In the genomic region with DNA sequence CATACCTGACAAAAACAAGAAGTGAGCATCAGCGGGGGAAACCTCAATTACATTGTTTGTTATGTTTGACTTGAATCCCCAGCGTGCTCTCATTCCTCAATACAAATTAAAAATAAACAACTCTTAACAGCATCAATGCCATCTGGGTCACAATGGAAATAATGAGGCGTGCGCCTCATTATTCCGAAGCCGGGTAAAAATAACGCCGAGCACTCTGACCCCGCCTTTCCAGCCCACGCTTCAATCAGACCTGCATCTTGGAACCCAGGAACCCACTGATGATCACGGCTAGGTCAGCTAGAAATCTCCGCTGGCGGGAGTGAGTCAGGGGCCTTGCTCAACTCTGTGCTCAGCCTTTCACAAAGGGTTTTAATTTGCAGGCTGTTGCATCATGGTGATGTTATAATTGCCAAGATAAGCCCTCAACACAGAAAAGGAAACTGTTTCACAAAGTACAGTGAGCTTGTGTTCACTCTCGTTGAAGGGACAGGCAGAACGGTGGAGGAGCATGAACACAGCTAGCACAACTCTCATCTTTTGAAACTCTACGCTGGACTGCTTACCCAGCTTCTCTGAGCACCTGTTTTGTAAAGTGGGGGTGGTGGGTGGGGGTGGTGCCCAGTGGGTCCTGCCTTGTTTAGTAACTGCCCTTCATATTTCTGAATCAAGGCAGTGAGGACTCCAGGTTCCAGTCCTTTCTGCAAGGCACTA, we compare ENCODE assay signal across 7 mouse cellular contexts. TPM values are rescaled to one million over a fixed set of nuclear protein-coding genes. Genes with fewer than 3 reads are reported as not detected.
DNase-seq lines count a peak whose midpoint lies in the region; ATAC-seq and TF ChIP-seq lines count a peak whose summit lies in the region.

No protein-coding gene starts in this region.

- ATAC-seq in forebrain, embryonic 11.5 days (replicated peaks; ENCODE audit: low FRiP score): no peak
- ATAC-seq in hindbrain, embryonic 16.5 days: no peak

- H3K9ac ChIP-seq in forebrain, embryonic 11.5 days (ENCODE audit: low read length): no peak overlapping the region
- H3K9ac ChIP-seq in hindbrain, embryonic 16.5 days (ENCODE audit: low read depth, low read length): no peak overlapping the region

- H3K4me1 ChIP-seq in forebrain, embryonic 11.5 days (replicated peaks; ENCODE audit: control insufficient read depth, insufficient read depth, low read length): peaks cover 22% of the 10 kb centered on the region
- peaks cover 27% of the 10 kb centered on the region for H3K4me1 ChIP-seq in hindbrain, embryonic 16.5 days (ENCODE audit: control insufficient read depth, insufficient read depth, low read depth, low read length)

- H3K27me3 ChIP-seq in C2C12 (ENCODE audit: control insufficient read depth, insufficient read depth, insufficient read length): no peaks in the 10 kb centered on the region
- H3K27me3 ChIP-seq in forebrain, embryonic 11.5 days (ENCODE audit: control insufficient read depth, insufficient read depth, low read length): peaks cover 17% of the 10 kb centered on the region
- no peaks in the 10 kb centered on the region for H3K27me3 ChIP-seq in hindbrain, embryonic 16.5 days (replicated peaks; ENCODE audit: control insufficient read depth, insufficient read depth, low read length)

- H3K79me3 ChIP-seq in C2C12 (ENCODE audit: low read depth): peaks cover 64% of the 10 kb centered on the region

- peaks cover 3% of the 10 kb centered on the region for H3K36me3 ChIP-seq in C2C12 (ENCODE audit: control insufficient read depth, insufficient read depth)
- no peaks in the 10 kb centered on the region for H3K36me3 ChIP-seq in forebrain, embryonic 11.5 days (ENCODE audit: control insufficient read depth, insufficient read depth, low read length)
- H3K36me3 ChIP-seq in hindbrain, embryonic 16.5 days (ENCODE audit: control insufficient read depth, insufficient read depth, low read length): no peaks in the 10 kb centered on the region

- no peak for TF ChIP-seq CTCF in C2C12 (IDR thresholded peaks at IDR 0.05; ENCODE audit: control insufficient read depth, insufficient read depth, insufficient read length)

- no peak overlapping the region for H3ac ChIP-seq in C2C12 (ENCODE audit: control insufficient read depth, insufficient read length, low read depth)

- peaks cover 88% of the 10 kb centered on the region for H3K79me2 ChIP-seq in C2C12 (ENCODE audit: control insufficient read depth, insufficient read depth)

- 11% methylated on average over 16 of the region's 16 CpGs for WGBS in forebrain, embryonic 11.5 days
- 23% methylated on average over 16 of the region's 16 CpGs for WGBS in hindbrain, embryonic 16.5 days

- no peaks in the 10 kb centered on the region for H3K9me3 ChIP-seq in forebrain, embryonic 11.5 days (ENCODE audit: control insufficient read depth, low read length)
- H3K9me3 ChIP-seq in hindbrain, embryonic 16.5 days (ENCODE audit: control insufficient read depth, low read length): no peaks in the 10 kb centered on the region

- no peak overlapping the region for H3K27ac ChIP-seq in forebrain, embryonic 11.5 days (ENCODE audit: low read depth, low read length)
- H3K27ac ChIP-seq in hindbrain, embryonic 16.5 days (ENCODE audit: low read depth, low read length): peak overlapping the region; percentile 86; the same call in 1 of the 2 replicates

- no peak overlapping the region for H3K4me3 ChIP-seq in C2C12 (ENCODE audit: insufficient read depth, poor library complexity, severe bottlenecking)
- H3K4me3 ChIP-seq in forebrain, embryonic 11.5 days (ENCODE audit: low read depth, low read length): no peak overlapping the region
- peak overlapping the region; percentile 8; the same call in 1 of the 2 replicates for H3K4me3 ChIP-seq in hindbrain, embryonic 16.5 days (ENCODE audit: low read length)

- DNase-seq in NIH3T3 (ENCODE audit: low read depth): peak; percentile 90
- DNase-seq in forebrain, embryonic 11.5 days (ENCODE audit: low spot score): peak; percentile 66
- DNase-seq in lung, postnatal 4 days: peak; percentile 64 to 65
- no peak for DNase-seq in testis, postnatal 10 days (ENCODE audit: low spot score)
- no peak for DNase-seq in cerebellum, adult 18-20 months

- peak overlapping the region; percentile 32; the same call in 1 of the 2 replicates for H3K4me2 ChIP-seq in forebrain, embryonic 11.5 days (ENCODE audit: low read depth, low read length, severe bottlenecking)
- peak overlapping the region; percentile 92 for H3K4me2 ChIP-seq in hindbrain, embryonic 16.5 days (ENCODE audit: low read length)

TF ChIP-seq in C2C12, 6 proteins besides CTCF, POLR2A, EP300 and RAD21:
- TF ChIP-seq FOSL1 (IDR thresholded peaks at IDR 0.05; ENCODE audit: insufficient read depth, low read length, poor library complexity, severe bottlenecking) (no peak), MAX (IDR thresholded peaks at IDR 0.05) (no peak), CEBPB (IDR thresholded peaks at IDR 0.05; ENCODE audit: low read depth) (peak; percentile 95)

RNA-seq across cellular contexts. Expression of gene Nfil3, which starts 4.2 kb away (rescaled TPM):
- polyA plus RNA-seq in C2C12 (2012; fragmentation: generic; extraction: Trizol): 18.8 TPM
- 16.1 and 17.8 TPM in 2 replicates for polyA plus RNA-seq in forebrain, embryonic 11.5 days (2014; fragmentation: Nextera tagmentation; extraction: Ambion mirVana)
- polyA plus RNA-seq in hindbrain, embryonic 16.5 days (2015; fragmentation: Nextera tagmentation; extraction: Ambion mirVana): 44.8 and 46.0 TPM in 2 replicates

RNA-seq across cellular contexts. Expression of gene Auh, which starts 47.2 kb away (rescaled TPM):
- 14.0 TPM for polyA plus RNA-seq in C2C12 (2012; fragmentation: generic; extraction: Trizol)
- 33.3 and 33.7 TPM in 2 replicates for polyA plus RNA-seq in forebrain, embryonic 11.5 days (2014; fragmentation: Nextera tagmentation; extraction: Ambion mirVana)
- 66.5 and 75.0 TPM in 2 replicates for polyA plus RNA-seq in hindbrain, embryonic 16.5 days (2015; fragmentation: Nextera tagmentation; extraction: Ambion mirVana)

Comparison
In these comparisons a context has a peak if more than half of its experiments do, and no peak if none do; other contexts are left out.
1. DNase-seq: peak in NIH3T3 (single experiment), forebrain, embryonic 11.5 days (single experiment) and lung, postnatal 4 days (2 of 2); none in testis, postnatal 10 days (single experiment) and cerebellum, adult 18-20 months (0 of 2).